Mouse (Mus musculus): ENCODE measurements around the gene Capn2. TPM values are rescaled to one million over a fixed set of nuclear protein-coding genes. Genes with fewer than 3 reads are reported as not detected.

Capn2 gene
- polyA plus RNA-seq, 1 experiment from 2014 or later, result 80.9 TPM

- Histone ChIP-seq H3K27ac (no peak overlapping the region), H3K27me3 (no peaks in the 10 kb centered on the region), H3K4me1 (replicated peaks) (peaks cover 2% of the 10 kb centered on the region; the same call in 1 of the 2 replicates), H3K9me3 (0 out of 2 replicates have a peak, but pooled peaks cover 5% of the 10 kb centered on the region), H3K36me3 (no peaks in the 10 kb centered on the region), H3K4me2 (replicated peaks) (no peak overlapping the region), H3K4me3 (replicated peaks) (no peak overlapping the region), H3K9ac (replicated peaks) (no peak overlapping the region)
- WGBS, result 78% methylated on average over 1 of the region's 1 CpGs
- no peak for ATAC-seq
Measured at GRCm38 (mm10) chr1:182543906-182544305, 26.5 kb upstream of the Capn2 start.

- no peaks in the 10 kb centered on the region for H3K36me3 ChIP-seq
- no peak overlapping the region for H3K4me2 ChIP-seq (replicated peaks)
- no peaks in the 10 kb centered on the region for H3K27me3 ChIP-seq
- no peak overlapping the region for H3K4me3 ChIP-seq (replicated peaks)
- H3K27ac ChIP-seq, result no peak overlapping the region
- H3K9me3 ChIP-seq, result 0 out of 2 replicates have a peak, but pooled peaks cover 5% of the 10 kb centered on the region
- no peak for ATAC-seq
- peaks cover 4% of the 10 kb centered on the region; the same call in 1 of the 2 replicates for H3K4me1 ChIP-seq (replicated peaks)
- no peak overlapping the region for H3K9ac ChIP-seq (replicated peaks)
- WGBS, result 83% methylated on average over 8 of the region's 8 CpGs
Measured at GRCm38 (mm10) chr1:182543136-182543535, 25.7 kb upstream of the Capn2 start.

GRCm38 (mm10) chr1:182542110-182542509, 24.7 kb upstream of the Capn2 start:
- 77% methylated on average over 5 of the region's 5 CpGs for WGBS
- no peaks in the 10 kb centered on the region for H3K36me3 ChIP-seq
- H3K4me1 ChIP-seq (replicated peaks), result peaks cover 4% of the 10 kb centered on the region; the same call in 1 of the 2 replicates
- H3K9me3 ChIP-seq, result 0 out of 2 replicates have a peak, but pooled peaks cover 5% of the 10 kb centered on the region
- H3K4me3 ChIP-seq (replicated peaks), result no peak overlapping the region
- H3K27me3 ChIP-seq, result no peaks in the 10 kb centered on the region
- H3K4me2 ChIP-seq (replicated peaks), result no peak overlapping the region
- no peak overlapping the region for H3K9ac ChIP-seq (replicated peaks)
- H3K27ac ChIP-seq, result no peak overlapping the region
- no peak for ATAC-seq

GRCm38 (mm10) chr1:182539023-182539940, 21.9 kb upstream of the Capn2 start:
- H3K9me3 ChIP-seq, result no peaks in the 10 kb centered on the region
- H3K9ac ChIP-seq (replicated peaks), result peak overlapping the region; percentile 74
- peak overlapping the region; percentile 44 for H3K4me3 ChIP-seq (replicated peaks)
- ATAC-seq, result peak; percentile 92
- no peaks in the 10 kb centered on the region for H3K36me3 ChIP-seq
- WGBS, result 17% methylated on average over 9 of the region's 9 CpGs
- peak overlapping the region; percentile 78 for H3K27ac ChIP-seq
- peak overlapping the region; percentile 64 for H3K4me2 ChIP-seq (replicated peaks)
- H3K4me1 ChIP-seq (replicated peaks), result peaks cover 4% of the 10 kb centered on the region; the same call in 1 of the 2 replicates
- no peaks in the 10 kb centered on the region for H3K27me3 ChIP-seq

- no peak overlapping the region for H3K4me2 ChIP-seq (replicated peaks)
- 0 out of 2 replicates have a peak, but pooled peaks cover 1% of the 10 kb centered on the region for H3K27me3 ChIP-seq
- WGBS, result 90% methylated on average over 3 of the region's 3 CpGs
- no peak for ATAC-seq
- H3K27ac ChIP-seq, result no peak overlapping the region
- H3K4me1 ChIP-seq (replicated peaks), result peaks cover 4% of the 10 kb centered on the region; the same call in 1 of the 2 replicates
- no peak overlapping the region for H3K9ac ChIP-seq (replicated peaks)
- H3K36me3 ChIP-seq, result no peaks in the 10 kb centered on the region
- peaks cover 7% of the 10 kb centered on the region; the same call in 1 of the 2 replicates for H3K9me3 ChIP-seq
- no peak overlapping the region for H3K4me3 ChIP-seq (replicated peaks)
Measured at GRCm38 (mm10) chr1:182535080-182535481, 17.7 kb upstream of the Capn2 start.

GRCm38 (mm10) chr1:182533583-182533982, 16.2 kb upstream of the Capn2 start:
- ATAC-seq, result no peak
- Histone ChIP-seq H3K27me3 (0 out of 2 replicates have a peak, but pooled peaks cover 7% of the 10 kb centered on the region), H3K9ac (replicated peaks) (no peak overlapping the region), H3K4me1 (replicated peaks) (peaks cover 2% of the 10 kb centered on the region), H3K4me3 (replicated peaks) (no peak overlapping the region), H3K36me3 (no peaks in the 10 kb centered on the region), H3K4me2 (replicated peaks) (no peak overlapping the region), H3K27ac (no peak overlapping the region), H3K9me3 (peaks cover 7% of the 10 kb centered on the region; the same call in 1 of the 2 replicates)
- WGBS, result 77% methylated on average over 3 of the region's 3 CpGs

GRCm38 (mm10) chr1:182527921-182528858, 10.8 kb upstream of the Capn2 start:
- H3K27me3 ChIP-seq, result peaks cover 16% of the 10 kb centered on the region; the same call in 1 of the 2 replicates
- peak; percentile 68 for ATAC-seq

GRCm38 (mm10) chr1:182527261-182527766, 9.9 kb upstream of the Capn2 start:
- H3K4me3 ChIP-seq (replicated peaks), result no peak overlapping the region
- no peak overlapping the region for H3K9ac ChIP-seq (replicated peaks)
- no peak for ATAC-seq
- no peaks in the 10 kb centered on the region for H3K9me3 ChIP-seq
- WGBS, result 52% methylated on average over 13 of the region's 13 CpGs
- H3K27ac ChIP-seq, result no peak overlapping the region
- no peak overlapping the region for H3K4me2 ChIP-seq (replicated peaks)
- peaks cover 11% of the 10 kb centered on the region for H3K4me1 ChIP-seq (replicated peaks)
- H3K36me3 ChIP-seq, result no peaks in the 10 kb centered on the region
- peaks cover 16% of the 10 kb centered on the region; the same call in 1 of the 2 replicates for H3K27me3 ChIP-seq

More at GRCm38 (mm10) chr1:182527921-182528858, 10.8 kb upstream of the Capn2 start:
- Histone ChIP-seq H3K4me2 (replicated peaks) (peak overlapping the region; percentile 23), H3K4me3 (replicated peaks) (no peak overlapping the region), H3K9ac (replicated peaks) (no peak overlapping the region), H3K4me1 (replicated peaks) (peaks cover 11% of the 10 kb centered on the region), H3K27ac (no peak overlapping the region), H3K9me3 (peaks cover 6% of the 10 kb centered on the region; the same call in 1 of the 2 replicates), H3K36me3 (no peaks in the 10 kb centered on the region)
- WGBS, result 5% methylated on average over 19 of the region's 19 CpGs

- peaks cover 21% of the 10 kb centered on the region; the same call in 1 of the 2 replicates for H3K27me3 ChIP-seq
- ATAC-seq, result no peak
- H3K4me1 ChIP-seq (replicated peaks), result peaks cover 11% of the 10 kb centered on the region
- H3K4me2 ChIP-seq (replicated peaks), result no peak overlapping the region
- no peak overlapping the region for H3K27ac ChIP-seq
- no peak overlapping the region for H3K9ac ChIP-seq (replicated peaks)
- H3K36me3 ChIP-seq, result no peaks in the 10 kb centered on the region
- WGBS, result 87% methylated on average over 3 of the region's 3 CpGs
- H3K9me3 ChIP-seq, result no peaks in the 10 kb centered on the region
- no peak overlapping the region for H3K4me3 ChIP-seq (replicated peaks)
Measured at GRCm38 (mm10) chr1:182525601-182526000, 8.2 kb upstream of the Capn2 start.

GRCm38 (mm10) chr1:182523692-182524091, 6.3 kb upstream of the Capn2 start:
- no peak for ATAC-seq

GRCm38 (mm10) chr1:182522961-182523360, 5.6 kb upstream of the Capn2 start:
- WGBS, result 80% methylated on average over 5 of the region's 5 CpGs
- H3K27ac ChIP-seq, result no peak overlapping the region
- no peaks in the 10 kb centered on the region for H3K9me3 ChIP-seq
- no peak overlapping the region for H3K4me3 ChIP-seq (replicated peaks)
- peaks cover 3% of the 10 kb centered on the region for H3K4me1 ChIP-seq (replicated peaks)
- no peak overlapping the region for H3K4me2 ChIP-seq (replicated peaks)
- no peak overlapping the region for H3K9ac ChIP-seq (replicated peaks)
- ATAC-seq, result no peak
- H3K36me3 ChIP-seq, result no peaks in the 10 kb centered on the region
- H3K27me3 ChIP-seq, result peaks cover 35% of the 10 kb centered on the region

More at GRCm38 (mm10) chr1:182523692-182524091, 6.3 kb upstream of the Capn2 start:
- 86% methylated on average over 3 of the region's 3 CpGs for WGBS
- Histone ChIP-seq H3K36me3 (no peaks in the 10 kb centered on the region), H3K4me1 (replicated peaks) (peaks cover 11% of the 10 kb centered on the region), H3K9ac (replicated peaks) (no peak overlapping the region), H3K27ac (no peak overlapping the region), H3K9me3 (no peaks in the 10 kb centered on the region), H3K4me3 (replicated peaks) (no peak overlapping the region), H3K4me2 (replicated peaks) (no peak overlapping the region), H3K27me3 (peaks cover 28% of the 10 kb centered on the region)

Data from midbrain, embryonic 13.5 days (tissue).